Mouse (Mus musculus) B cell, adult 2 months (primary cell): ENCODE measurements at regions not wholly inside any gene's neighbourhood (a gene's known extent, or its start where the extent isn't known, plus 50 kb on each side); places are given as distances from the start of the nearest gene placed in this dataset.

Experiments
- DNase-seq, 2 experiments: peaks; one replicate each; pipeline ENCODE4 v3.0.0; 2022

DNA sequence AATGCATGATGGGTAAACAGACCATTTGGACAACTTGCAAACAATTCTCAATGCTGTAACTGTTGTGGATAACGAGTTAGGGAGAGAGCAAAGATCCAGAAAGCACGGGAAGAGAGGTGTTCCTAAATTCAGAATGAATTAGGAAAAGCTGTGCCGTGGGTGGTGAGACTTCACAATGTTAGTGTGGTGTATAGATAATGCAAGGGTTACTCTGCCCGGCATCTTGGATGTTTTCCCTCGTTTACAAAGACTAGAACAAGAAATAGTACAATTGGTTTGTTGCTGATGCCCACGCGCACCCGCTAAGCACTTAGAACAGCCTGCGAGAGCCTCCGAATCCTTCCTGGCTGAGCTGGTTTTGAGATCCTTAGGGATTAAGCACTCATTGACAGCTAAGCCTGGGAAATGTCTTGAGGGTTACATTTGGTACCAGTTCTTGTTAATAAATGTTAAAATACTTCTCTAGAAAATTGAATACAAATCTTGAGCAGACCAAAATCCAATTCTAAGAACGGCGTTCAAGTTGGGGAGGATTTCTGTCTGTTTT is 413.1 kb downstream of the Epha4 start:
- DNase-seq, result no peak

DNA sequence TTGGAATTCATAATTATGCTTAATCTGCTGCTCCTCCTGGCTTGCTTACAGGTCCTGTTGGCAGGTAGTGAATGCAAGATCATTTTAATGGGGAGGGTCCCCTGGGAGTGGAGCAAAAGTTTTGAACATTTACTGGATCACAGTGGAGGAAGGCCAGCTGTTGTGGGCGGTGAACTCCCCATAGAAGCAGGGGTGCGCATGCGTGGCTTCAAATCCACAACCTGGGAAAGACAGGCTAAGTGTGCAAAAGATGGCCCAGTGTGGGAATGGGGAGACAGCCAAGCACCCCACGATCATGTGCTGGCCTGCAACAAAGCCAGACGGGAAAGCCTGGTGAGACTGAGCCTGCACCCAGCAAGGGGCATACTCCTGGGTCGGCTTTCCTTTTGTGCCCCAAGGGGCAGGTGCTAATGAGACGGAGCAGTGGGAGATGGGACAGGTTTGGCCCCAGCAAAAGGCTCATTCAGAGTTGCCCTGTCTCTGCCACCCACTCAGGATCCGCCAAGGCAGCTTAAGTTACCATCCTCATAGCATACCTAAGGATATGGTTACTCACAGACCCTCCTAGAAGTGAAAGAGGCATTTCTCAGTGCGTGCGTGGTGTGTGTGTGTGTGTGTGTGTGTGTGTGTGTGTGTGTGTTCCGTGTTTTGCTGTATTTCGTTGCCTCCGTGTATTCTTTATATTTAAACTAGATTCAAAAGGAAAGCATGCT is 412.3 kb downstream of the Epha4 start:
- no peak for DNase-seq

DNA sequence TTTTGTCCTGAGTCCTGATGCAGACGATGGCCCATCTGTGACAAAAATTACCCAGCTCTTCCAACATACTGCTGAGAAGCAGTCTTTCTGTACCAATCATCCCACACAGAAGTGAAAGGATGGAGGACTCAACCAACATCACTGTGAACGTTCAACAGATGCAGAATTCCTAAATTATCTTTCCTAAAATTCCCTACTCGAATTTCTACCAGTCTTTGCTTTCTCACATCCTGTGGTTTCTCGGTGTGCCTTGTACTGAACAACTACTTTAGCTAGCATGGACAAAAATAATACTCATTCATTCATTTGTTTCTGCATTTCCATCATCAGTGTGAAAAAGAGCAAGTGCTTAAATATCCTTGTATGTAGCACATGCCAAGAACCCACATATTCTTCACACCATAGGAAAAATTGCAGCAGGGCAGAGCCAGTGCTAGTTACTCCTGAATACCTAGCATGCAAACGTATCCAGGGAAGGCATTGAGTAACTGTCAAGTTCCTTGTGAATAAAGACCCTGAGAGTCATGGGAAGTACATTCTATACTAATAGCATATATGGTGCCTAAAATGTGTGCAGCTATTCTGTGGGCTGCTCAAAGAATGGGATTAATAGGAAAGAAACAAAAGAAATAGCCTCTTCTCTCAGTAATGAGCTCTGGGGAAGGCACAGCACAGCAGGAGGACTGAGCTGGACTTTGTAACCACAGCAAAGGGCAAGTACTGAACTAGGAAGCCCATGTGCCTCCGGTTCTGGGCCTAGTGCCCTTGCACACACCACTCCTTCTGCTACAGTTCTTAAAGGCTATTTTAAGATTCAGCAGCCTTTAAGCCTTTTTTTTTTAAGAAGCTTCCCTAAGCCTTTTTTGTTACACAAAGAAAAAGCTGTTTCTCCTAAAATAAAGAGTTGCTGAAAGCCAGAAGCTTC is 404.8 kb downstream of the Epha4 start:
- DNase-seq, result no peak

DNA sequence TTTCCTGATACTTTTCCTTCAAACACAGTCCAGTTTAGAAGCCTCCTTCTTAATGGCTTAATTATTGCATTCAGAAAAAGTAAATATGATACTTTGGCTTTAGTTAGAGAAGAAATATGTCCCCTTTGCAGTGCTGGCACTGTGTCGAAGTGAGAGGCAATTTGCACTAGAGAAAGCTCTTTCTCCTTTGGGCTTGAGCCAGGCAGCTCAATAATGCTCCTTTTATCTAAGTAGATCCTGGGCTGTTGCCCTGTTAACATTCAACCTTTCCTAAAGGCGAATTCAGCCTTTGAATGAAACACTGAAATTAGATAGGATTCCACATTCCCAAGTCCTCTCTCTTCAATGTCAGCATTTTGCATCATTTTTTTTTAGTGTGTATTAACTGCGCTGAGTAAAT is 386.5 kb downstream of the Epha4 start:
- DNase-seq, result no peak

DNA sequence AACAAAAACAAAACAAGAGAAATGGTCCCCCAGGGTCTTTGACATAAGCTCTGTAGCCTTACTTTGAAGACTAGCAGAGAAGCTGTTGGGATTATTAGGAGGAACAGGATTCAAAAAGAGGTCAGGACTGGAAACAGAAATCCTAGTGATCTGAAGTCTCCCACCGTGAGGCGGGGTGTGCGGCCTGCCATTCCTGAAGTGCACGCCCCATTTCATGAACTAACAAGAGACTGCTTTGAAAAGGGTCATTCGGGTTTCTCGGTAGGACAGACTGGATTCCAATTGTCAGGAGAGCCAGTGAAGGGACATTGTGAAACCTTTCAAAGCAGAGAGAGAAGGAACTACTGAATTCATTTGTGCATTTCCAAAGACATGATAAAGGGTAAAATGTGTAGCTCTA is 377.2 kb downstream of the Epha4 start:
- DNase-seq, result no peak

DNA sequence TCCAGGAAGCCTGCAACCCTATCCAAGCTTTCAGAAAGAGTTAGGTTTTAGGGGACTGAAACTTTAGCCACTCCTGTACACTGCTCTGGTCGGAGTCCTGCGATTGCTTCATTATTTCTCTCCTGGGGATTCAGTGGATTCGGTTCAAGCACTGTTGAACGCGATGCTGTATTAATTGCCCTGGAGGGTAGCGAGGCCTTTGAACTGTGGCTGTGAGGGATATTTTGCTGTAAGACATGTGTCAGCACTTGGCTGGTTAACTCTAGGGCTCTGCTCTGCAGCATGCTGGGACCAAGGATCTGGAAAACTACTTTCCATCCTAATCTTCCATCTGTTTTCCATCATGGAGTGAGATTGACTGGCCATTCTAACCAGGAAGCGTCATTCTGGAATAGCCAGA is 374.0 kb downstream of the Epha4 start:
- DNase-seq, result no peak

DNA sequence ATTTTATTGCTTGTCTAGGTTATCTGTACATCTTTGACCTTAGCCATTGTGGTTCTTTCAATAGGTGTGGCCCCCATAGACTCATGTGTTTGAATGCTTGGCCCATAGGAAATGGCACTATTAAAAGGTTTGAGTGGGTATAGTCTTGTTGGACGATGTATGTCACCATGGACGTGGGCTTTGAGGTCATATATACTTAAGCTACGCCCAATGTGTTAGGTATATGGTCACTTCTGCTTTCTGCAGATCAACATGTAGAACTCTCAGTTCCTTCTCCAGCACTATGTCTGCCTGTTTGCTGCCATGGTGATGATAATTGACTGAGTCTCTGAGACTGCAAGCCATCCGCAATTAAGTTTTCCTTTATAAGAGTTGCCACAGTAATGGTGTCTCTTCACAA is 366.8 kb downstream of the Epha4 start:
- no peak for DNase-seq

DNA sequence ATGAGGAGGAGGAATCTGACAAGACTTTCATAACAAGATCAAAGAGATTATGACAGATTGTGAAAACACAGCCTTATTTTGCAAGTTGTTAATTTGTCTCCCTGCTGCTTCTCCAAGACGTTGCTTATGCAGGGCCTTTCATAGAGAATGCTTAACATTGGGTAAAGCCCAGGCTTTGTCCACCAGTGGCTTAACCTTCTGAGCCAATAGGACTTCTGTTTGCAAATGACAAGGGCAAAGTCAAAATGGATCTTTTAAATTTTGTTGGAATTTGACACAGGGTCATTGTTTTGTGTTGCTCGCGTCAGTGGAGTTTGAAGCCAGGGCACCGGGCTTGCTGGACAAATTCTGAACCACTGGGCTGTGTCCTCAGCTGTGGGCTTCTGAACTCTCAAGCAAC is 346.6 kb downstream of the Epha4 start:
- no peak for DNase-seq

DNA sequence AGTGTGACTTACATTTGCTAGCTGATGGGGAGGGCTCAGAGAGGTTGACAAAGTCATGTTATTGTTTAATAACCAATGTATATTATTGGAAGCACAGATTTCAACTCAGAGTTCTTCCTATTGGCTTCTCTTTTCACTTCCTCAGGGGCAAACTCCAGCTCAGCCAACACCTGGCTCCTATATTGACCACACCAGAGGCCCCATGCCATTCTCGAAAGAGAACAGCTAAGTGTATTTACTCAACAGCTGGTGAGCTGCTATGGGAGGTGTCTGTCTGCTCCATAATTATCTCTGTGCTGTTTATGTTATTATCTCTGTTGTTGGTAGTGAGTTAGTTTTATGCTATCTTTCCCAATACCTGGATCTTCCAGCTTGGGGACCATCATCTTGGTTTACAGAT is 342.4 kb downstream of the Epha4 start:
- DNase-seq, result no peak

DNA sequence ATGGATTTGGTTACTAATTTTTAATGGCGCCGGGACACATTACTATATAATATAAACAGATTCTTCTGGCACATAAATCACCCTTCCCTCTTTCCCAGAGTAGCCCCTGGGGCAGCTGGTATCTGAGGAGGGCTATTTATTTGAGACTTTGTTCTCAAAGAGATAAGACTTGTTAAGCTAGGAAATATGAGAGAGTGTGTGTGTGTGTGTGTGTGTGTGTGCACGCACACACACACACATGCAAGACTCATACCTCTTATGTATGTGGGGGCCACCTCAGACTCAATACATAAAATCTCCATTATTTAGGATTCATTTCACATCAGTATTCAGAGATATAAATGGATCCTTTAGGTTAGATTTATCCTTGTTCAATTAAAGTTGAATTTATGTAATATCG is 340.1 kb downstream of the Epha4 start:
- no peak for DNase-seq

DNA sequence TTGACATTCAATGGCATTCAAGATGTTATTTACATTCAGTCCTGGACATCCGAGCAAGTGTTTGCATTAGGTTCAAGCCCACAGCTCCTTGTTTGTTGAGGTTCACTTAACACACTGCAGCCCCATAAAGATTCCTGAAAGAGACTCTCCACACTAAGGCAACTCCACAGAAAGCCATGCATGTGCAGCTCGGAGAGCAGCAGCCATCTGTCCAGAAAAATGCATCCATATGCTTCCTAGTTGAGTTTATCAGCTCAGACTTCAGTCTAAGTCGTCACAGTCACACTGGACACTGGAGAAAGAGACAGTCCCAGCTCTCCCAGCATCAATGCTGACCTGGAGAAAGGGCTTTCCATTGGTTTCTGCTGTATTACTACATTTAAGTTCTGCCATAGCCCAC is 339.7 kb downstream of the Epha4 start:
- no peak for DNase-seq

DNA sequence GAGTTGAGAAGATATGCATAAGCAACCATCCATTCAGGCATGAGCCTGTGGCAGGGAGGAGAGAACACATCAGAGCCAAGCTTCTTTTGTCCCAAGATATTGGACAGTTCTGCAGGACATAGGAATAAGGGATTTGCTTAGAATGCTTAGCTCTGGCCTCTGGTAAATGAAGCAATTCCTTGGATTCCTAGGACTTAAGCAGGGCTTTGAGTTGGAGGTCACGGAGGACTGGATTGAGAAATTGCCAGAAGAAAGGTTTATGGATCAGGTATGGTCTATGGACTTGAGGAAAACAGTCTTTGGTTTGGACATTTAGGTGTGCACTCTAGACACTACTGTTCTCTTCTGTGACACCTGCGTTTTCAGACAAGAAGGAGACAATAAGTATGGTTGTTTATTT is 338.4 kb downstream of the Epha4 start:
- DNase-seq, result no peak

DNA sequence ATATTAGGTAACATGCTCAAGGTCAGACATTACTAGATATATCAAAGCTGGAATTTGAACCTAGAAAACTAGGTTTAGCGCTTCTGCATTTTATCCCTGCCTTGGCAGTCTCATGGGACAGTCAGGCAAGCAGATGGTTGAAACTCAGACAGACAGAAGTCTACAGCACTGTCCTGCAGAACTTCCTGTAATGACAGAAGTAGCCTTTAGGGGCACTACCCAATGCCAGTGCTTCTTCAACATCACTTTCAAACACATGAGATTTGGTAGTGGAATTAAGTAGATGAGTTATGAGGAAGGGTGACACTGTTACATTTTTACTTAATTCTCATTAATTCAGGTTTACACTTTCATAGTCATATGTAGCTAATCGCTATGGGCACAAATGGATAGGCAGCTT is 330.9 kb downstream of the Epha4 start:
- DNase-seq, result no peak

DNA sequence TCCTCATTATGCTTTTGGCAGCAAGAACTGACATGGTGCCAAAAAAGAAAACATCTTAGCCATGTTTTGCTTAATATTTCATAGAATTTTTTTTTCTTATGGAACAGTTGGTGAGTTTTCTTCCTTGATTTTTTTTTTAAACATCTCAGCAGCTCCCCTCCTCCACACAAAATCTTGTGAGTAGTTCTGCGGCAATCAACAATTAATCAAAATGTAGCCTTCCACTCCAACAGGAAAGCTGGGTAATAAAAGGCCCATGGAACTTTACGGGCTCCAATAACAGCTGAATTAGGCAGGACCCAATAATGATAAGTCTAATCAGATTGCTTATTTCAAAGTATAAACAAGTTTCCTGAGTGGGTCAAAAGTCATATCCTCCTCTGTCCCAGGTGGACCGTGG is 324.7 kb downstream of the Epha4 start:
- no peak for DNase-seq

DNA sequence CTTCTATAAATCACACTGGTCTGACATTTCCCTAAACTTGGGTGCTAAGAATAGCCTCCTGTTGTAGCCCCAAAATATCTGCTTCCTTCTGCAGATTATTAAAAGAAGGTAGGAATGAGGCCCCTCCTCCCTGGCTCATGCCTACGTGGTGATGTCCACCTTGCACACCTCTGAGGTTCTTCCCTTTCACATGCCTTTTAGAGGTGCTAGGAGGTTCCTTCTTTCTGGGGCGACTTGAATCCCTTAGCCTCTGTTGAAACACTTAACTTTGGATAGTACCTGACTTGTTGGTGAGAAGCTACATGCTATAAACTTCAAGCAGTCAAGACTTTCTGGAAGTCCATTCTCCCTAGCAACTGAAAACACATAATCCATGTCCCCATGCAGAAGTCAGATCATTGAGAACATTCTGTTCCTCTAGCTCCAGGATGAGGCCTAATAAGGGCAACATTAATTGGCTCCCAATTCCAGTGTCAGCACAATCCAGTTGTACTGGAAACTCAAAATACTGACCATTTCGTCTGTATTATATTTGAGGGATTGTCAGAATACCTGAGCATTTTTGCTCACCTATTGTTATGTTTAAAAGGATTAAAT is 313.5 kb downstream of the Epha4 start:
- DNase-seq, result no peak

DNA sequence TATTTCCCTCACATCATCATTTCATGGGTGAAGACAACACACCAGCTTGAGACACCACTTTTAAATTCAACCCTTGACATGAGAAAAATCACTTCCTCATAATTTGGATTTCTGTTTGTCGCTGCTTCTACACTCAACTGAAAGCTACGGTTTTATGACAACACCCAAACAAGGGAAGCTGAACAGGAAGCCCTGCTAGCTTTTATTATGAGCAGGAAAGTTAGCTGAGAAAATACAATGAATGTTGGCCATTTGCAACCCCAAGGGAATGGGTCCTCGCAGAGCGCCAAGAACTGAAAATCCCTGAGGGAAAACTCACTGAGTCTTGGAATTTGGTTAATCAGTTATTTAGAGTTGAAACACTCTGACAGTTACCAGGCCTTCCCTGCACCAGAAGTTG is 311.9 kb downstream of the Epha4 start:
- DNase-seq, result no peak

DNA sequence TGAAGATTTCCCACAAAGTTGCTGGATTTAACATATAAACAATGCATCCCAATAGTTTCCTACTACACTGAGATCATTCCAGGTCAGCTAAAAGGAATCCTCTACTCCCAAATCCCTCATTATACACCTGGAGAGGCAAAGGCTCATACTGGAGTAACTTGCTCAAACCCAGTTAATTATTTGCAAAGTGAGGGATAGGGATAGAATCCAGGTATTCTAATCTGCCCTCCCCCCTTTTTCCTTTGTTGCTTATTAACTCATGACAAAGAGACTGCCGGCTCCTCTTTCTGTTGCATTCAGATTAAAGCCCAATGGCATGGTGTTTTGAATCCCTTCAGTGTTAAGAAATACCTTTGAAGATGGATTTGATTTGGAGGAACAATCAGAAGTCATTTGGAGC is 308.4 kb downstream of the Epha4 start:
- no peak for DNase-seq

DNA sequence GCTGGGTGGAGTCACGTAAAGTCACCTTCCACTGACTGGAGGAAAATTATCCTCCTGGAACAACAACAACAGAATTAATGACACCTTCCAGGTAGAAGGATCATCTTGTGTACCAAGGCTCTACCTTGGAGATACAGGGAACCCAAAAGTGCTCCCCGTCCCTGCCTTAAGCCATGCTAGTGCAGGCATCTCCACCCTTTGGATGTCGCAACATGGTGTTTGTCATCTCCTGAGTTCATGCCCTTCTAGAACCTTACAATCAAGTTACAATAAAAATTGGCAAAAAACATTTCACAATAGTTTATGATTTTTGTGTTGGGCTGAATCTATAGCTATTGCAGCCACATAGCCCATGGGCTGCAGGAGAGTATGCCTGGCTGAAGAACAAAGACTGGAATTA is 305.5 kb downstream of the Epha4 start:
- no peak for DNase-seq

DNA sequence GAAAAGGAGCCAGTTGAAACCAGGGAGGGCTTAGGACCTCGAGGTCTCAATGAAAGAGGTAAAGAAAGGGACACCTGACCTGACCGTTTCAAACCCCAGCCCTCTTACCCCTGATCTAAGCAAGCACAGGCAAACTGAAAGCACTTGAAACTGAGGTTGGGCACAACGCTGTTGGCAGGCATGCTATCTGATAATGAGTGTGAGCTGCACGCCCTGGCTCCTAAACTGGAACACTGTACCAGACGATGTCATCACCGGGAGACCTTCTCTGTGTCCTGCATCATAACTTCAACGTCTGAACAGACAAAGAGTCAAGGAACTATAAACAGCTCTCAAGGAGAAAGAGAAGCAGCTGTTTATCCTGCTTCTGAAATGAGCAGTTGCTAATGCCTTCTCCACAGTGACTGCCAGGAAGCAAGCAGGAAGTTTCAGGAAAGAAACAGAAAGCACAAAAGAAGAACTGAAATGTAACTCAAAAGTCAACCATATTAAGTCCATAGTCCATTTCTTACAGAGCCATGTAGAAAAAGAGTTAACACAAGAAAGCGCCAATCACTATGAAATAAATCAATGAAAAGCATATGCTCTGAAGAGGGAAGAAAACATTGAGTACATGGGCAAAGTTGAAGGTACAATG is 301.3 kb downstream of the Epha4 start:
- DNase-seq, result no peak

DNA sequence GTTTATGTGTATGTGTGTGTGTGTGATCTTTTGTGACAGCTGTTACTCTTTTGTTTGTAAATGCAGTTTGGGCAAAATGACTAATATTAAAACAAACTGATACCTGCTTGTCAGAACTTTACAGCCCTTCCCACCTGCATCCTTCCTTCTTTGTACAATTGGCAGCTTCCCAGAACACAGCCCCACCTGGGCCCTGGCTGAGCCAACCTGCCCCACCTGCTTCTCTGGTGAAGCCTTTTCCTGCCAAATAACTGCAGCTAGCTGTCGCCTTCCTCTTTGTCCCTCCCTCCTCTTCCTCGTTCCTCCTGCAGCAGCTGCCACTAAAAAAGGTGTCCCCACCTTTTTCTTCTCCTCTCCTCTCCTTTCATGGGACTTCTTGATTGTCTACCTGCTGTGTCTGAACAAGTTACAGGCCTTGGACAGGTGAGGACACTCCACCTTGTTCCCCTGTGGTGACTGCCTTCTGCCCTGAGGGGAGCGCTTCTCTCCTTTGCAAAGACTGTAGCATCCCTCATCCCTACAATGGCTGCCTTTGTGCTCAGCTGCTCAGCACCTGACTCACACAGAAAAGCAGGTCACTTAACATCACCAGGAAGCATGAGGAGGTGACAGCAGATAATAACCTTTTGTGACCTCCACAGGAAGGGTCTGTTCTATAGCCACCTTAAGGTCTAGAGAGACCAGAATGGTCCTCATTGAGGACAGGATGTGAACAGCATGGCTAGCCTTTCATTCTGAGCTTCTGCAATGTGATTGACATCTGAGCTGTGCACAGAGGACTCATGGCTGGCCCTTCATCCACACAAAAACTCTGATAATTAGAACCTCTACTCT is 295.2 kb downstream of the Epha4 start:
- DNase-seq, result no peak

DNA sequence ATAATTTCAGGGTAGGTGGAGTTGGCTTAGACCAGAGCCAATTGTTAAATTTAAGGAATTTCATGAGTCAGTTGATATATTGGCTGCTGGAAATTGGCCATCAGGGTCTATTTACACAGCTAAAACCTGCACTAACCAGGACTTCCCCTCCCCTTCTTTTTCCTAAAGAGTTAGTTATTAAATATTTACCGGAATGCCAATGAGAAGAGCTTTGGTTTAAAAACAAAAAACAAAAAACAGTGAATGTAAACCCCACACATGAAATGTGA is 294.6 kb downstream of the Epha4 start:
- DNase-seq, result no peak

DNA sequence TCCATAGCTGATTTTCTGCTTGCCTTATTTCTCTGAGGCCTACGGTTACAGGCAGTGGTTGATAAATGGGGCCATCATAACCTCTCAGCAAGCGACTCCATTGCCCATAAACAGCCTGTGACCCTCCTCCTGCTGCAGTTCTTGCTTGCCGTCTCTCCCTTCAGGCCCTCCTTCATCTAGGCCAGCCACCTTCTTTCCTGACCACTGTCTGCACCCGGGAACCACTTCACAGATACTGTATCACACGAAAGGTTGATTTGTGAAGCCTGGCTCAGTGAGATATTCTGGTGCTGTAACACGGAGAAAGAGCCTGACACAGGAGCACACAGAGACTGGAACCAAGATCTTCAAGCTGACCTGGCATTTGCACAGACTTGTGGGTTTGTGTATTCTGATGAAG is 294.1 kb downstream of the Epha4 start:
- no peak for DNase-seq

DNA sequence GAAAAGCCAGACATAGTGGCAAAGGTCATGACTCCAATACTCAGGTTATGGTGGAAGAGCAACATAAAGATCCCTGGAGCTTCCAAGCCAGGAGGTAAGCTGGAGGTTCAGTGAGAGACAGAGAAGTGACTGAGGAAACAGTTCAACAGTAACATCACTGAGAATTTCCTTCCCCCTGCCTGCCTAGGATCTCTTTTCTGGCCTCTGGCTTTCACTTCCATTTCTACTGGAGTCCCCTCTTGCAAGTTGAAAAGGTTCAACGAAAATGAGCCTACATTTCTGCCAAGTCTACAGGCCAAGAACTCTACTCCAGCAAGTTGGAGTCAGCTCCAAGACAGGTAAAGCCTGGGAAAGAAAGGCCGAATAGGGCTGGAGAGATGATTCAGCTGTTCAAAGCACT is 293.0 kb downstream of the Epha4 start:
- DNase-seq, result no peak
